Mouse (Mus musculus) neural tube, embryonic 11.5 days (tissue): ENCODE measurements around the gene Gm10428. TPM values are rescaled to one million over a fixed set of nuclear protein-coding genes. Genes with fewer than 3 reads are reported as not detected.

ENCODE experiments used
- ATAC-seq: fragments of 200-750 bp; cut with Nextera tagmentation; 2 replicates; pipeline ENCODE4 v1.8.0; 2017; ENCODE audit warnings: moderate number of reproducible peaks, mild to moderate bottlenecking, moderate TSS enrichment, moderate library complexity; ENCODE audit not compliant: insufficient read depth, low FRiP score, low TSS enrichment
- DNase-seq: peaks from one replicate; pipeline ENCODE4 v3.0.0-alpha.2; 2015; ENCODE audit warnings: low spot score
- H3K27ac ChIP-seq: fragments of 300-500 bp; sonication (generic); 2 replicates; pipeline ENCODE4 v1.5.1; 2014; ENCODE audit warnings: low read depth, mild to moderate bottlenecking, low read length
- H3K27me3 ChIP-seq: fragments of 300-500 bp; sonication (generic); 2 replicates; pipeline ENCODE4 v1.6.1; 2014; ENCODE audit warnings: mild to moderate bottlenecking, low read length, mixed read lengths; ENCODE audit not compliant: control insufficient read depth, insufficient read depth
- H3K36me3 ChIP-seq: fragments of 300-500 bp; sonication (generic); 2 replicates; pipeline ENCODE4 v1.6.1; 2014; ENCODE audit warnings: mild to moderate bottlenecking, low read length, moderate library complexity, mixed read lengths; ENCODE audit not compliant: control insufficient read depth, insufficient read depth
- H3K4me1 ChIP-seq: fragments of 300-500 bp; sonication (generic); 2 replicates; pipeline ENCODE4 v1.6.1; 2014; ENCODE audit warnings: low read length, mixed read lengths; ENCODE audit not compliant: control insufficient read depth, insufficient read depth
- H3K4me2 ChIP-seq: fragments of 300-500 bp; sonication (generic); 2 replicates; pipeline ENCODE4 v1.6.1; 2014; ENCODE audit warnings: low read depth, mild to moderate bottlenecking, moderate library complexity
- H3K4me3 ChIP-seq: fragments of 300-500 bp; sonication (generic); 2 replicates; pipeline ENCODE4 v1.5.1; 2014; ENCODE audit warnings: low read depth, low read length
- H3K9ac ChIP-seq: fragments of 300-500 bp; sonication (generic); 2 replicates; pipeline ENCODE4 v1.6.1; 2014; ENCODE audit warnings: mild to moderate bottlenecking, low read length
- H3K9me3 ChIP-seq: fragments of 300-500 bp; sonication (generic); 2 replicates; pipeline ENCODE4 v1.6.1; 2016; ENCODE audit warnings: low read length; ENCODE audit not compliant: control insufficient read depth
- WGBS: fragments of 180-500 bp; shearing (Covaris S2); extraction: QIAGEN DNeasy Blood & Tissue Kit; methylation state at CpG from one replicate; pipeline ENCODE4 v1.1.7; 2014; 5-methylcytosine and 5-hydroxymethylcytosine counted together
- polyA plus RNA-seq: library from polyadenylated mRNA; unstranded; fragments of >200 nt; fragmentation: Nextera tagmentation; extraction: Ambion mirVana; gene quantifications from 2 replicates; pipeline ENCODE4 v1.2.1, GENCODE M21; 2014

The Gm10428 gene
- polyA plus RNA-seq, 1 experiment from 2014 or later = not detected

DNA sequence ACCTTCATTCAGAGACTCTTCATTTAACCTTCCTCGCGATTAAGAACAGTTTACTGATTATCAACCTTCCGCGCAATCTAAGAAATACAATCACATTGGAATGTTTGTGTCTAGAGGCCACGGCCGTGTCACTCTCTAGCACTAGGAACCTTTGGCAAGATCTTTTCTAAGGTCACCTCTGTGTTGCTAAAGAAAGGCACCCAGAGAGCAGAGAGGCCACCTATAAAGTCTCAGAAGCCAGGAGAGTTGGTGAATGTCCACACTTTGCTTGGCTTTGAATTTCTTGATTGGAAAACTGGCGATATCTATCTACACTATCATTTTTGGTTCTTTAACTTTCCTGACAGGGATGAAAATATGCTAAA lies 4.2 kb downstream of the Gm10428 start:
- H3K9me3 ChIP-seq = no peaks in the 10 kb centered on the region
- no peak overlapping the region for H3K27ac ChIP-seq
- H3K27me3 ChIP-seq = no peaks in the 10 kb centered on the region
- H3K4me1 ChIP-seq = no peaks in the 10 kb centered on the region; the same call in 1 of the 2 replicates
- H3K36me3 ChIP-seq = no peaks in the 10 kb centered on the region
- 11% methylated on average over 7 of the region's 7 CpGs for WGBS
- no peak overlapping the region; the same call in 1 of the 2 replicates for H3K4me3 ChIP-seq
- DNase-seq (no peak), ATAC-seq (peak; percentile 39; the same call in 1 of the 2 replicates)
- peak overlapping the region; percentile 37 for H3K9ac ChIP-seq
- peak overlapping the region; percentile 38 for H3K4me2 ChIP-seq

DNA sequence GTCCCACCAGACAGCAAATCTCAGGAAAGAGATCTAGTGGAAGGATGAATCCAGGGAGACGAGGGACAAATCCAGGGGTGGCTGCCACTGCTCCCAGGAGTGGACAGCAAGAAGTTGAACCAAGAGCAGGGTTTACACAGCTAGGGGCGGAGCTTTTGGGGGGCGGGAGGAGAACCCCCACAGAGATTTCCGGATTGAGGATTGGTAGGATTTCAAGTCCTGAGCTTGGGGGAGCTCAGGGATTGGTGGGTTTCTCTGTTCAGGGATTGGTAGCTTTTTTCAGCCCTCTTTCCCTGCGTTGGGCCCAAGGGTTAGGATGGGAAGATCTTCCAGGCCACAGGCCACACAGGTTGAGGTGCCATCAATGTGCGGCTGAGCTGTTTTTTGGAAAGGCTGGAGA lies 5.0 kb downstream of the Gm10428 start:
- H3K4me1 ChIP-seq = no peaks in the 10 kb centered on the region; the same call in 1 of the 2 replicates
- no peak overlapping the region for H3K4me2 ChIP-seq
- no peak overlapping the region for H3K9ac ChIP-seq
- DNase-seq = no peak
- H3K36me3 ChIP-seq = no peaks in the 10 kb centered on the region
- H3K9me3 ChIP-seq = no peaks in the 10 kb centered on the region
- WGBS = 78% methylated on average over 6 of the region's 6 CpGs
- H3K4me3 ChIP-seq = no peak overlapping the region
- ATAC-seq = no peak
- H3K27ac ChIP-seq = no peak overlapping the region
- no peaks in the 10 kb centered on the region for H3K27me3 ChIP-seq

DNA sequence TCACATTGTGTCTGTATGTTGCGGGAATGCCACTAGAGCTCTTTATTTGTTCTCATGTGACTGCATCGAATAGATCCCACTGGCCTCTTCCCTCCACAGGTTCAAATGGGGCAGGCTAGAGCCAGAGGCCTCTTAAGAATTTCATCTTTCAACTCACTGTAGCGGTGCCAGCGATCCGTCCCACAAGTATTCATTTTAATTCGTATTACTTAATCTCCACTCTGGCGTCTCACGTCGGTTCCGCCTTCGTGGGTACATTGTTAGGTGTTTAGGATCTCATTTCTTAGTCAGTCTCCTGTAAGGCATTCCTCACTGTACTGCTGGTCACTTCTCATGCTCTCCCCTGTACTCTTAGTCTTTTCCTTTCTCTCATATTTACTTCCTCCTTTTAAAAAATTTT lies 5.6 kb downstream of the Gm10428 start:
- DNase-seq (no peak), ATAC-seq (no peak)
- H3K4me3 ChIP-seq = no peak overlapping the region
- H3K9ac ChIP-seq = no peak overlapping the region
- no peaks in the 10 kb centered on the region; the same call in 1 of the 2 replicates for H3K4me1 ChIP-seq
- no peak overlapping the region for H3K4me2 ChIP-seq
- H3K36me3 ChIP-seq = no peaks in the 10 kb centered on the region
- H3K27ac ChIP-seq = no peak overlapping the region
- H3K27me3 ChIP-seq = no peaks in the 10 kb centered on the region
- H3K9me3 ChIP-seq = no peaks in the 10 kb centered on the region
- 94% methylated on average over 11 of the region's 11 CpGs for WGBS

DNA sequence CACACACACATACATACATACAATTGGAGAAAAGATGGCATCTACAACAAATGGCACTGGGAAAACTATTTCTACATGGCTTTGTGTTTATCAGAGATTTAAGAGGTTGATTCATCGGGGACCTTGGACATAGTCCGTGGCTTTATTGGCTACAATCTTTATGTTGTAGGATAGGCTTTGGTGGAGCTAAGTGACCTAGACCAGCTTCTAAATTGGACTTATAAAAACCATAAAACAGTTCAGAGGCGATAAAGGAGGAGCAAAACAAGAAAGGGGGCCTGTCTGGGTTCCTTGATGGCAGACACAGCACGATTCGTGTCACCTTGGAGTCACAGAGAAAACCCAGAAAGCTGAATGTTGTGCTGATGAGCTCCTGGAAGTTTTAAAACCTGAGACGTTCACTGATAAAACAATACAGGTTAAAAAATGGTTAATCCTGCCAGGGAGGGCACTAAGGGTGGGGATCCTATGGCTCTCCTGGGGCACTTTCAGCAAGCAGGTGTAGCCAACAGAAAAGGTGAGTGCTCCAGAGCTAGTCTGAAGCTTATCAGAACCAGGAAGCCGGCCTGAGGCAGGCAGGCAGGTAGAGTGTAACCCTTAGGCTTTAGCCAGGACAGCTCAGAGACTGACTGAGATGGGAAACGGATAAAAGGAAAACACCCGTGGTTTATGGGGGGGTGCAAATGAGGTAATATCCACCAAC lies 8.0 kb downstream of the Gm10428 start:
- Histone ChIP-seq H3K9ac (no peak overlapping the region), H3K27me3 (no peaks in the 10 kb centered on the region), H3K4me2 (no peak overlapping the region), H3K9me3 (no peaks in the 10 kb centered on the region), H3K4me1 (no peaks in the 10 kb centered on the region; the same call in 1 of the 2 replicates), H3K36me3 (no peaks in the 10 kb centered on the region), H3K4me3 (no peak overlapping the region), H3K27ac (no peak overlapping the region)
- 71% methylated on average over 9 of the region's 9 CpGs for WGBS
- no peak for DNase-seq
- no peak for ATAC-seq

DNA sequence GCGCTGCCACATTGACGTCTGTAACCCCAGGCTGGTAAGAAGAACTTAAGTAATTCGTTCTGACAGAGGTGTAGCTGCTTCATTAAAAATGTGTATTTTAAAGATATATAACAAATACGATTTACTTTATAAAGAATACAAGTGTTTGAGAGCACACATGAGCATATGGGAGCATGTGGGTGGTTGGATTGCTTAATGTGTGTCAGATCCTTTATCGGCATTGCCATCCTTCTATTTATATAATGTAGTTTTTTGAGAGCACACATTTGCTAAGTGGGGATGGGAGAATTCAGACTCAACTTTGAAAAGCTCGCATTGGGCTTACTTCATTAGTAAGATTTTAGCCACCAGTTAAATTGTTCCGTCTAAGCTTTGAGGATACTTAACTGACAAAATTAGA lies 23.6 kb downstream of the Gm10428 start:
- H3K4me1 ChIP-seq = no peaks in the 10 kb centered on the region
- DNase-seq (no peak), ATAC-seq (no peak)
- H3K4me2 ChIP-seq = no peak overlapping the region
- no peak overlapping the region for H3K4me3 ChIP-seq
- 92% methylated on average over 7 of the region's 7 CpGs for WGBS
- peaks cover 28% of the 10 kb centered on the region for H3K36me3 ChIP-seq
- no peak overlapping the region for H3K9ac ChIP-seq
- H3K9me3 ChIP-seq = peaks cover 34% of the 10 kb centered on the region
- H3K27me3 ChIP-seq = no peaks in the 10 kb centered on the region
- H3K27ac ChIP-seq = no peak overlapping the region

DNA sequence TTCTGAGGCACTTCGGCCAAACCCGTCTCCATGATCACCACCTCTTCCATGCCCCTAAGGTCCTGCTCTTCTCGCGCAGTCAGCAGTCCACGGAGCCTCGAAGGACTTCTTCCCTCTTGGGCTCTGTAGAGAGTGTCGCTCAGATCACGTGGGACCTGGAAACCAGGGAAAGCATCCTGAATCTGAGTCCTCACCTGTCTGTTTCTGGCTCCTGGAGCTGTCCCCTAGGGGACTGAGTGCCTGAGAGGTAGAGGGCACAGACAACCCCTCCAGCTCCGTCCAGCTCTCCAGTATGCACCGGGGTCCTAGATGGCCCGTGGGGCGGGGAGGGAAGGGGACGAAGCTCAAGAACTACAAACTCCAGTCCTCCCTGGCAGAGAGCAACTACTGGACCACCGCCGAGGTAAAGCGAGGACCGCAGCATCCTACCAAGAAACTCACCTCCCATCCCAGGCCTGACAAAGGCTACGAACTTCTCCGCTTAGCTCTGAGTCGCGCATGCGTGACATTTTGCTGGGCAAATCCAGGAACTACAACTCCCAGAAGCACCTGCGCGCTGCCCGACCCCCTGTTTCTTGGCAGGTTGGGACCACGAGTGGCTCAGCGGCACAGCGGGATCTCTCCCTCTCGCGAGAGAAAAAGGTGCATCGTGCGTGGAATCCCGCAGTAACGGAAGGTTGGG lies 36.2 kb downstream of the Gm10428 start, which contains the start of gene Zfp286:
Gene Zfp286, minus strand, starts transcription at position 528 of the 682 bp plus-strand sequence.
- H3K4me1 ChIP-seq = no peaks in the 10 kb centered on the region
- peak within 1 kb of the TSS; percentile 78 for H3K4me2 ChIP-seq
- H3K27me3 ChIP-seq = no peaks in the 10 kb centered on the region
- peak; percentile 94 for DNase-seq
- ATAC-seq = peak; percentile 94
- 8% methylated on average over 34 of the region's 34 CpGs for WGBS
- H3K36me3 ChIP-seq = peaks cover 5% of the 10 kb centered on the region
- H3K27ac ChIP-seq = no peak within 1 kb of the TSS
- no peaks in the 10 kb centered on the region for H3K9me3 ChIP-seq
- peak within 1 kb of the TSS; percentile 57 for H3K4me3 ChIP-seq
- peak within 1 kb of the TSS; percentile 89 for H3K9ac ChIP-seq

DNA sequence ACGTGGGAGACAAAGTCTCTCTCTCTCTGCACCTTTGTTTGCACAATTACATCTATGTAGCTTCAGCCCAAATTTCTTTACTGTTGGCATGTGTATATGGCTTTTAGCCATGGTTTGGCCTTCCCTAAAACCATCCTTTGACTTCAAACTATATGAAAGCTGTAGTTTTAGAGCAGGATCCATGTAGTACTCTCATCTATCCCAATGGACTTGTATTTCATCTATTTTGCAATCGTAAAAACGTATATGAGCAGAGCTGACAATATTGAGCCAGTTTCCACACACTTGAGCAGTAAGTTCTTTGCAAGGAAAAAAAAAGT lies 36.7 kb downstream of the Gm10428 start:
- H3K4me3 ChIP-seq = peak overlapping the region; percentile 57
- no peaks in the 10 kb centered on the region for H3K9me3 ChIP-seq
- peak overlapping the region; percentile 78 for H3K4me2 ChIP-seq
- DNase-seq = no peak
- no peaks in the 10 kb centered on the region for H3K27me3 ChIP-seq
- no peak overlapping the region for H3K27ac ChIP-seq
- ATAC-seq = no peak
- H3K36me3 ChIP-seq = peaks cover under 1% of the 10 kb centered on the region; the same call in 1 of the 2 replicates
- H3K4me1 ChIP-seq = no peaks in the 10 kb centered on the region
- 58% methylated on average over 3 of the region's 3 CpGs for WGBS
- peak overlapping the region; percentile 89 for H3K9ac ChIP-seq
